ENCODE assay signal across 21 mouse cellular contexts in genomic region chr13:21943644-21944043, GRCm38 (mm10). TPM values are rescaled to one million over a fixed set of nuclear protein-coding genes. Genes with fewer than 3 reads are reported as not detected.
DNase-seq lines count a peak whose midpoint lies in the region.
"Had no signal": no experiment of that assay in that cellular context is flagged by ENCODE, and none has a peak within 500 bp of the region (broad histone marks: within the 10 kb centered on the region; RNA-seq: fewer than 3 reads in every experiment).

No protein-coding gene starts in this region.

- DNase-seq in heart, embryonic 10.5 days (ENCODE audit: low spot score), result peak; percentile 1
- DNase-seq in heart, postnatal 25 days (ENCODE audit: low spot score), result no peak
- DNase-seq in 3T3-L1 (ENCODE audit: low read depth, low spot score) (peak; percentile 50), ES-CJ7 (ENCODE audit: low read depth, low spot score) (peak; percentile 41)
- DNase-seq in right cerebral cortex, postnatal 10 days (ENCODE audit: low spot score in 2 of 2), result no peak
- no peak for DNase-seq in natural killer cell, adult 2 months (ENCODE audit: low spot score in 2 of 2)
- DNase-seq: adrenal gland, postnatal 14 days; cerebellum, adult 11-12 months; cerebellum, adult 9-10 months; cerebellum, postnatal 25 days; gastrocnemius, adult 2 months; gastrocnemius, postnatal 25 days; heart, adult 18-20 months; heart, postnatal 36 days had no signal

- H3K4me1 ChIP-seq in heart, embryonic 10.5 days, result 0 out of 2 replicates have a peak, but pooled peaks cover 3% of the 10 kb centered on the region

- no peak overlapping the region for H3K27ac ChIP-seq in heart, embryonic 10.5 days
- H3K27ac ChIP-seq: embryonic facial prominence, embryonic 10.5 days; gastrocnemius, adult 2 months; hindbrain, embryonic 15.5 days had no signal

- no peaks in the 10 kb centered on the region for H3K27me3 ChIP-seq in heart, embryonic 10.5 days (ENCODE audit: insufficient read depth, poor library complexity, severe bottlenecking)
- H3K27me3 ChIP-seq: hindbrain, embryonic 15.5 days had no signal

- peaks cover 8% of the 10 kb centered on the region; the same call in 1 of the 2 replicates for H3K36me3 ChIP-seq in heart, embryonic 10.5 days

- WGBS in heart, embryonic 10.5 days, result 74% methylated on average over 1 of the region's 1 CpGs

- intact Hi-C loops in heart, postnatal 25 days (cut with DNase I), result loop anchor here (10.0 kb wide), 3 partner anchors 779 to 1571 kb away; no protein-coding TSS in a partner anchor

- H3K9me3 ChIP-seq in heart, embryonic 10.5 days, result no peaks in the 10 kb centered on the region
- H3K9me3 ChIP-seq: embryonic facial prominence, embryonic 10.5 days; hindbrain, embryonic 15.5 days had no signal

- H3K4me3 ChIP-seq in heart, embryonic 10.5 days, result no peak overlapping the region

RNA-seq across cellular contexts. Expression of gene Zfp184, which starts 1.2 kb away (rescaled TPM):
- 7.4 and 9.1 TPM in 2 replicates for polyA plus RNA-seq in heart, embryonic 10.5 days (2016; fragmentation: Nextera tagmentation; extraction: Ambion mirVana)
- under 1 TPM; 0.56 to 0.68 TPM for total RNA-seq in heart, postnatal 25 days (2021)

RNA-seq across cellular contexts. Expression of gene Pom121l2, which starts 37.4 kb away (rescaled TPM):
- 0.09 TPM in 1 of 2 replicates, not detected in the other for polyA plus RNA-seq in heart, embryonic 10.5 days (2016; fragmentation: Nextera tagmentation; extraction: Ambion mirVana)
- not detected for total RNA-seq in heart, postnatal 25 days (2021)
- total RNA-seq: adrenal gland, postnatal 14 days; gastrocnemius, adult 2 months; gastrocnemius, postnatal 25 days; heart, adult 18-20 months; heart, postnatal 36 days had no signal
- polyA plus RNA-seq: C2C12; cortical plate, adult 2 months; heart, embryonic 11.5 days; heart, embryonic 16.5 days; hindbrain, embryonic 15.5 days; intestine, embryonic 16.5 days had no signal

Comparison
In these comparisons a context has a peak if more than half of its experiments do, and no peak if none do; other contexts are left out.
1. DNase-seq: peak in heart, embryonic 10.5 days (single experiment), 3T3-L1 (single experiment) and ES-CJ7 (single experiment); none in heart, postnatal 25 days (single experiment), right cerebral cortex, postnatal 10 days (0 of 2) and natural killer cell, adult 2 months (0 of 2).